Mouse (Mus musculus) cerebellum, adult 2 months (tissue): Measurements from ENCODE around the gene Dnah14.

Experiments
- CTCF ChIP-seq: fragments of 200-500 bp; IDR thresholded peaks from 2 replicates; pipeline ENCODE4 v1.5.1; 2011; ENCODE audit warnings: low read depth, mild to moderate bottlenecking, control low read depth, low read length, moderate library complexity, borderline replicate concordance; ENCODE audit not compliant: insufficient read depth
- POLR2A ChIP-seq: fragments of 200-500 bp; IDR thresholded peaks from 2 replicates; pipeline ENCODE4 v1.6.1; 2011; ENCODE audit warnings: low read length, control low read depth, borderline replicate concordance; ENCODE audit not compliant: insufficient read depth

DNA sequence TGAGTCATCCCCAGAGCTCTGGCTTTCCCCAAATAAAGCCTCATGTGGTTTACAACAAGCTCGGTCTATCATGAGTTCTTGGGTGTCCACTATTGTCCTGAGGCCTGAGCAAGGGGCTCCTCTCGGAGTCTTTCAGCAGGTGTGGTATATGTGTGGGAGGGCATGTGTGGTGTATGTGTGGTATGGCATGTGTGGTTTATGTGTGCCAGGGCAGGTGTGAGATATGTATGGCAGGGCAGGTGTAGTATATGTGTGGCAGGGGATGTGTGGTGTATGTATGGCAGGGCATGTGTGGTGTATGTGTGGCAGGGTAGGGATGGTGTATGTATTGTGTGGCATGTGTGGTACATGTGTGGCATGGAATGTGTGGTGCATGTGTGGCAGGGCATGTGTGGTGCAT lies 64.0 kb downstream of the Dnah14 start:
- TF ChIP-seq POLR2A, result no peak
- no peak for TF ChIP-seq CTCF
